Mouse (Mus musculus) large intestine, adult 2 months (tissue): ENCODE results near the gene 4933434E20Rik. TPM values are rescaled to one million over a fixed set of nuclear protein-coding genes. Genes with fewer than 3 reads are reported as not detected.

Source experiments
- DNase-seq: peaks from one replicate; pipeline ENCODE4 v3.0.0-alpha.2; 2012; ENCODE audit warnings: low read depth, low spot score
- WGBS: fragments of 180-500 bp; shearing (Covaris S2); methylation state at CpG from one replicate; pipeline ENCODE4 v1.1.7; 2018; 5-methylcytosine and 5-hydroxymethylcytosine counted together
- polyA plus RNA-seq: library from polyadenylated mRNA; depleted of rRNA; stranded (reverse); fragments of >200 nt; gene quantifications from 2 replicates; pipeline ENCODE4 v1.2.3, GENCODE M21; 2012

The 4933434E20Rik gene
- polyA plus RNA-seq, 1 experiment = 41.1 TPM

DNA sequence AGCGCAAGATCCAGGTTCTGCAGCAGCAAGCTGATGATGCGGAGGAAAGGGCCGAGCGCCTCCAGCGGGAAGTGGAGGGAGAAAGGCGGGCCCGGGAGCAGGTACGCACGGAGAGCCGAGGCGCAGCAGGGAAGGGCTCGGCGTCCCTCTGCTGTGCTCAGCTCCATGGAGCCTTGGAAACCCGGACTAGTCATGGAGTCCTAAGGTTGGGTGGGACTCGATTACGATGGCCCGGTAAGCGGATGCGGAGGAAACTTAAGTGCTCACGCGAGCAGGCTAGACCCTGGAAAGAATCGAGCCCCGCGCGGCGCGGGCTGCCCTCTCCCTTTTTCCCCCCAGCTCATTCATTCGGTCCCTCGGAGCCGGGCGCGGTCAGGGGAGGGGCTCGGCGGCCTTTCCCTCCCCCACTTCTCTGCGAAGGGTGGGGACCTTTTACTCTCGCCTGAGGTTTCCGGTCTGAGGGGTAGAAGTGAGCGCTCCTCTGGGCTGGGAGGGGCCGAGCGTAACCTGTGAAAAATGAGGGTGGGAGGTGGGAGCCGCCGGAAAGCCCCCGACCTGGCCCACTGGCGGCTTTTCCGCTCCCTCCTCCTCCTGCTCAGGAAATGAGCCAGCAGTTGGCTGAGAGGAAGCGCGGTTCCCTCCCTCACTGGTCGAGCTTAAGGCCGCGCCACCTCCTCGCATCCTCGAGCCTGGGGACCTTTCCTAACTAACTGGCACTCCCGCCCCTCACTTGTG is 28.5 kb downstream of the 4933434E20Rik start:
- DNase-seq = no peak
- under 1% methylated on average over 53 of the region's 53 CpGs for WGBS

DNA sequence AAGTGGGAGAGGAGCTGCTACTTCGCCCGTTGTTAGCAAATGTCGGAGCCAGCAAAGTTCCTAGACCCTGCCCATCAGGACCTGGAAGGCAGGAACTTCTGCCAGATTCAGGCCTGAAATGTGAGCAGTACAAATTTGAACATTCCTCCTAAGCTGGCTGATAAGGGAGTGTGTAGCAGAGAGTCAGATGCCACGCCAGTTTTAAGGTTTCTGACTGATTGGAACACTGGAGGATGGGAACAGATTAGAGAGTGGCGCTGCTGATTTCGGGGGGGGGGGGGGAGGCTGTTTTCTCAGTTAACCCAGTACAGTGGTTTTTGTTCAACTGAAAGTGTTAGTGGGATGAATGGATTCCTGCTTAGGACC is 29.0 kb downstream of the 4933434E20Rik start:
- under 1% methylated on average over 6 of the region's 6 CpGs for WGBS
- DNase-seq = no peak

DNA sequence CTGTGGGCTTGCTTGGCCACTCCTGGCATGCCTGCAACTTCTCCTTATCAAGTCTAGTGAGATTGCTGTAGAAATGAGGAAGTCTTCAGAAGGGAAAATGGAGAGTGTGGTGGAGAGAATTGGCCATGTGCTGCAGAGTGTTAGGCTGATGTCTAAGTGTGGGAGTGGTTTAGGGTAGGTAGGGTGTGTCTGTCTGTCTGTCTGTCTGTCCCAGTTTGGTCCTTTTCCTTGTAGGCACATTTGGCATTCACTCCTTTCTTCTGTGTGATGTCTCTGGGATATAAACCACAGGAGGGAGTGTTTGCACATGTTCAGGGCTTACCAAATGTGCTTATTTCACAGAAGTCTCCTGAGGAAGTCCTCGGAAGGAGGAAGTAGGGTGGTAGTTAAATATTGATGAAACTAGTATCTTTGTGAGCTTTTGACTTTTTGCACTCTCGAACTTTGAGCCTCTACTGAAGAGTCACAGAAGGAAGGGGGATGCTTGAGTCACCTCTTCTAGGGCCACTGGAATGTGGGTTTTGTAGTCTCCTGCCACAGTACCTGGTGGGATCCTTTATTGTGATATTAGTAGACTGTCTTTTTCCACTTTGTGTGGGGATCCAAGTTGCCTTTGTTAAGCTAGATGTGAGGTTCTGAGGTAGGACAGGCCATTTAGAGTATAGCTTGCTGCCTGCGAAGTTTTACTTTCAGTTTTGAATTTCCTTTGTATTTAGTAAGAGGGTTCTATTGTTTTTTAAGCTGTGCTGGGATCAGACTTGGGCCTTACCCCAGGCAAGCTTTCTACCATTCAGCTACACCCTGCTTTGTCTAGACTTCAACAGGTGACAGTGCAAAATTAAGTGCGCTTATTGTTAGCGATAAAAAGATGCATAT is 30.2 kb downstream of the 4933434E20Rik start:
- WGBS = 18% methylated on average over 5 of the region's 5 CpGs
- DNase-seq = peak; percentile 89

DNA sequence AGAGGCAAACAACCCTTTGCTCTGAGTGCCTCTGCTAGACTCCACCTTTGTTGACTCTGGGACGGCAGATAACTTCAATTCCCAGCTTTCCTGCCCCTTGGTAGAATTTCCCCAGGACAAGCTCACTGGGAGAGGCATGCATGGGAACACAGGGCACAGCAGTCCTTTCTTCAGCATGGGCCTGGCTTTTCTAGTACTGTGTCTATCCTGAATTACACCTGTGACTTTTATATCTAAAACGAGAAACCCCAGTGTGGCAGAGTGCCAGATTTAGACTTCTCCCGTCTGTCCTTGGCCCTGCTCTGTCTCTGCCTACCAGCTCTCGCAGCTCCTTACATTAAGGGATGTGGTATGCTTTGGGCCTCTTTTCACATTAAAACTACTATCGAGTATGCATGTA is 31.6 kb downstream of the 4933434E20Rik start:
- no peak for DNase-seq
- WGBS = 11% methylated on average over 5 of the region's 5 CpGs

DNA sequence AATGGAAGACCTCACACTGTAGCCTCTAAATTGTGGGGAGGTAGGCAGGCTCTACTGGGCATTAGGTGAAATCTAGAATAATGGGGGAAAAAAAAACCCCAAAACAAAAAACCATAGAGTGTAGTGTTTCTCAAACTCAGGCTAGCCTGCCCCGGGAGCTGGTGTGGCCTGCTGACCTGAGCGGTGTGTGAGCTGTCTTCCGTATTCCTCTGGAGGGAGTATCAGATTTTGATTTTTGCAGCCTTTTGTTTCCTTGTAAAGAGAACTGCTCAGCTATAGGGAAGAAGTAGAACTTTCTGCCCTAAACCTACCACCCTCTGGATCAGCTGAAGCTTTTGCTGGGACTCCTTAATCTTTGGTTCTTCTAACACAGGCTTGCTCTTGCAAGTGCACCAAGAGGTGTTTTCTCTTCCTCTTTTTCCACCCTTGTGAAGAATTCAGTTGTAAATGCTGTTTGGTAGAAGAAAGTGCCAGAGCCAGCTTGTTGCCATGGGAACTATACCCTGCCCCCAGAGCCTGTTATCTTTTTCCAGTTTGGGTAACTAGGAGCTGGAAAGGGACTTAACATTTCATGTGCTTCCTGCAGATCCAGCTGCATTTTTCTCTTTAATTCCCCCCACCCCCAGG is 32.4 kb downstream of the 4933434E20Rik start:
- no peak for DNase-seq
- 17% methylated on average over 3 of the region's 3 CpGs for WGBS

DNA sequence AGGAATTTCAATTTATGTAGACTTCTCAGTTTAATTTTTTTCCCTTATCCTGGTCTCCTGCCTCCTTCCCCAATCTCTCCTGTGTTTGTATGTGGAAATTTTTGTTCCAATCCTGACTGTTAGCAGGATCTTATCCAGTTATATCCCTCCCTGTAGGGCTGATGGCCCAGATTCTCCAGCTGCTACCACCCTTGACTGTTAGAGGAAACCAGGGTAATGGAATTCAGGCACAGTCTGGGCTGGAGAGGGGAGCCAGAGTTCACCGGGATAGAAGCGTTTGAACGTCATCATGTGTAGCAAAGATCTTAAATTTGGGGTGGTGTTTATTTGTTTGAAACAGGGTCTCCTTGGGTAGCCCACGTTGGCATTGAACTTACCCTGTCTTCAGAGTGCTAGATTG is 33.4 kb downstream of the 4933434E20Rik start:
- 10% methylated on average over 4 of the region's 4 CpGs for WGBS
- DNase-seq = no peak

DNA sequence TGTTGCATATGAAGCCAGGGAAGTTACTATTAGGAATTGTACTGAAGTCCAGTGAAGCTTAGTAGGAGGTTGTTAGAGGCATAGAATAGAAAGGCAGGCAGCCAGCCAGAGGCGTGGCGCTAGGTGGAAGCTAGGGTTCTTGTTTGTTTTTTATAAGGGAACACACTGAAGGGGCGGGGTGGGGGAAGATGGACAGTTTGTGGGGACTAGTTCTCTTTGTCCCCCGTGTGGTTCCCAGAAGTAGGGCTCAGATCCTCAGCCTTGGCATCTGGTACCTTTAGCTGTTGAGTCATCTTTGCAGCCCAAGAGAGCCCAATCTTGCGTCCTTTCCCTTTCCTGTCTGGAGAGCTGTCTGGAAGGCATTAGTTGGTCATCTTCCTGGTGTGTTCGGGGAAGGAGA is 33.8 kb downstream of the 4933434E20Rik start:
- 24% methylated on average over 6 of the region's 6 CpGs for WGBS
- DNase-seq = no peak

DNA sequence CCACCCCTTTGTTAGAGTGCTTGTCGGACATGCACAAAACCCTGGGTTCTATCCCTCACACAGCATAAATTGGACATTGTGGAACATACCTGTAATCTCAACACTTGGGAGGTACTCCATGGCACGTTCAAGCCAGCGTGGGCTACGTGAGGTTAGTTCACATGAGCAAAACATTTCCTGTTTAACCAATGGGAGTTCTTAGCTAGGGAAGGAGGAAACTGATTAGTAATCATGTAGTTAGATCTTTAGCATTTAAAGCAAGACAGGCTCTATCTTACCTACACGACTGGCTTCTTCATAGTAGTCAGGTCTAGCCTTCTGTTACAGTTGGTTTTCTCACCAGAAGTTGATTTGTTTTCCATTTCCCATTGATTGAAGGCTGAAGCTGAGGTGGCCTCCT is 34.6 kb downstream of the 4933434E20Rik start:
- DNase-seq = no peak
- WGBS = 59% methylated on average over 5 of the region's 5 CpGs

DNA sequence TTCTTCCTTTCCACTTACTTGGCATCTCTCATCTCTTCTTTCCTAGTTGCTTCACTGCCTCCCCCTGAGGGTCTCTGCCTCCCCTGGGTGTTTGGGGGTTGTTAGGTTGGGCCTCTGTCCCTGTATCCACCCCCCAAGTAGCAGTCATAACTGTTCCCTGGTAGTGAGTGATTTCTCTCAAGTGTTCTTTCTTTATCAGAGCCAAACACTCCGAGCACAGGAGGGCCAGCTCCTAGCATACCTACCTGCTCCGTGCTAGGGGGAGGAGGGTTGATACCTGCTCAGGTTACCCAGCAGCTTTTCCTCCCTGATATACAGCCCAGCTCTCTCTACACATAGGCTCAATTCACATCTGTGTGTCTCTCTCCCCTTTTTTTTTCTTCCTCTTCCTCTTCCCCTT is 37.2 kb downstream of the 4933434E20Rik start:
- 93% methylated on average over 2 of the region's 2 CpGs for WGBS

DNA sequence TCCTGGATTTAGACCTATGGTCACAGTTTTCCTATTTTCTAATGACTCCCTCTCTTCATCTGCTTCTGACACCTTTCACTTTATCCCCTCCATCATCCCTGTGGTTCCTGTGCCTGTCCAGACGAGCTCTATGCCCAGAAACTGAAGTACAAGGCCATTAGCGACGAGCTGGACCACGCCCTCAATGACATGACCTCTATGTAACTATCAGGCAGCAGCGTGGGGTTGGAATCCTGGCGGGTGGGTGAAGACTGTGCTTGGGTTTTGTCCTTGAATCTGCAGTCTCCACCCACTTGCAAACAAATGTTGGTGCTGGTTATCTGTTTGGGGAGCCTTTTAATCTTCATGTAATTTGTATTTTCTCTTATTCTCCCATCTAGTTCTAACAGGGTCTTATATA is 39.5 kb downstream of the 4933434E20Rik start:
- no peak for DNase-seq
- WGBS = 53% methylated on average over 6 of the region's 6 CpGs

More for the DNA sequence above, 37.2 kb downstream of the 4933434E20Rik start:
- DNase-seq = no peak

DNA sequence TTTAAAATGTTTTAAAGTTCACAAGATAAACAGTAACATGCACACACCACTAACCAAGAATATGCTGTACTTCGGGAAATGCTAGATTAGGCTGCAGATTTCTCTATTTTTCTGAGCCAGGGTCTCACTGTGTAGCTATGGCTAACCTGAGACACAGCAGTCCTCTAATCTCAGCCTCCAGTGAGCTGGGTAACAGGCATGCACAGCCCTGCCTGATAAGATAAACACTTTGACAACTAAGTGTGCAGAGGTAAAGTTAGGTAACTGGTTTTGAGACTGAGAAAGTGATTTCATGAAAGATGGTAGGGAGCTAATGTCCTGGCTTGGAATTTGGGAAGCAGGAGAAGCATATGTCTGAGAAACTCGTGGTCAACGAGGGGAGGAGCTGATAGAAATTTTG is 43.0 kb downstream of the 4933434E20Rik start:
- WGBS = 92% methylated on average over 3 of the region's 3 CpGs
- no peak for DNase-seq

DNA sequence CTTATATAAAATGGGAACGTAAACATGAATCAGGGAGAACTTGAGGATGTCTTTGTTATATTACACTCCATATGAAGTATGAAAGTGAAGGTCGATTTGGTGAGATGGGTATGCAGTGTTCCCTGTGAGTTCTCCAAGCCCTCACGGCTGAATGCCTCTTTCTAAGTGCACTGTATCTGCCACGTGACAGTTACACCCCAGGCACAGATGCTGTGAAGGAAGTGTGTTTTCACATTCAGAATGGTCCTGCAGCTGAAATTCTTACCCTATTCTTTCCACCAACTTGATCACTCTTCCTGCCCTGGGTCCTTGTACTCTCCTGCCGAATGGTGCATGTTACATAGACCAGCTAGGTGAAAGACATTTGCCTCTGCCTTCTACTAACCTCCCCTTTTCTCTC is 46.5 kb downstream of the 4933434E20Rik start:
- 74% methylated on average over 5 of the region's 5 CpGs for WGBS
- DNase-seq = no peak

DNA sequence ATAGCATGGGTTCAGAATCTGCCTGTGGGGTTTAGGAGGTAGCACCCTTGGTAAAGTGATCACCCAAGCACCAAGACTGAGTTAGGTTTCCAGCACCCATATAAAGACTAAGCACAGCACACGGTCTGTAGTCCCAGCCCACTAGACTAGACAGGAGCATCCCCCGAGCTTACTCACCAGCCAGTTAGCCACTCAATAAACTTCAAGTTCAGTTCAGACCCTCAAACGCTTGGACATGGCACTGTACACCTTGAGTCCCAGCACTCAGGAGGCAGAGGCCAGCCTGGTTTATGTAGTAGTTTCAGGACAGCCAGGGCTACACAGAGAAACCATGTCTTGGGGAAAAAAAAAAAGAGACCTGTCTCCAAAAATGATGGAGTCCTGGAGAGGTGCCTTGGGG is 49.6 kb downstream of the 4933434E20Rik start:
- 87% methylated on average over 3 of the region's 3 CpGs for WGBS
- no peak for DNase-seq

DNA sequence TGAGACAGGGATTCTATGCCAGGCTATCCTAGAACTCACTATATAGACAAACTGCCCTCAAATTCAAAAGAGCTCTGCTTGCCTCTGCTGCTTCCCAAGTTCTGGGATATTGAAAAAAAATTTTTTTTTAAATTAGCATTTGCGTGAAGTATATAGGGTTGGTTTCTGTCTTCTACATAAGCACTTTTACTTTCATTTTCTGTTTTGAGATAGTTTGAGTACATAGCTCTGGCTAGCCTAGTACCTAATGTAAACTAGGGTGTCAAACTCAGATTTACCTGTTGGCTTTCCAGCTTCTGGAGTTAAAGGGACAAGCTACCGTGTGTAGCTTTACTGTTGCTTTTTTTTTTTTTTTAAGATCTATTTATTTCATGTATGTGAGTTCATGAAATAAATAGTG is 50.2 kb downstream of the 4933434E20Rik start:
- 56% methylated on average over 2 of the region's 2 CpGs for WGBS
- no peak for DNase-seq

DNA sequence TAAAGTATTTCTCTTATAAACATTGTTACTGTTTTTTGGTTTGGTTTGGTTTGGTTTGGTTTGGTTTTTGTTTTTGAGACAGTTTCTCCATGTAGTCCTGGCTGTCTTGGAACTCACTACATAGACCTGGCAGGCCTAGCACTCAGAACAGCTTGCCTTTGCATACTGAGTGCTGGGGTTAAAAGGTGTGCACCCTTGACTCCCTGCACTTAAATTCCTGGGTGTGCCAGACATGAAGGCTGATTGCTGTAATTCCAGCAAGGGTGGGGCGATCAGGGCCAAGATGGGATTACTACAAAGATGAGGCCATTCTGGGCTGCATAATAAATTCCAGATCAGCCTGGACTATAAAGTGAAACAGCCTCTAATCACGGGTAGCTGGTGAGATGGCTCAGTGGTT is 50.8 kb downstream of the 4933434E20Rik start:
- 24% methylated on average over 2 of the region's 2 CpGs for WGBS
- DNase-seq = no peak

DNA sequence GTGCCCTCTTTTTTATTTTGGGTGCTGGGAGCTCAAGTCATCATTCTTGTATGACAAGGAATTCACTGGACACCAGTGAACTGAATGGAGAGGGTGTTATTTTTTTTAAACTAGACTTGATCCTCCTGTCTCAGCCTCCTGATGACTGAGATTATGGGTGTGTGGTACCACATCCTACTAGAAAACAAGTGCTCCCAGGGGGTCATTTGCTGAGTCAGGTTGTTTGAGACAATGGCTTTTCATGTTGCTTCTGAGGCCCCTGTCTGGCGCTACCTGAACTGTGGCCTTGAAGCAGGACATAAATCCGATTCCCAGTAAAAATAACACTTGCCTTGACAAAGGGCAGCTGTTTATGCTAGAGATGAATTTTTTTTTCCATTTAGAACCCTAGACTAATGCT is 51.7 kb downstream of the 4933434E20Rik start:
- 85% methylated on average over 2 of the region's 2 CpGs for WGBS
- no peak for DNase-seq

DNA sequence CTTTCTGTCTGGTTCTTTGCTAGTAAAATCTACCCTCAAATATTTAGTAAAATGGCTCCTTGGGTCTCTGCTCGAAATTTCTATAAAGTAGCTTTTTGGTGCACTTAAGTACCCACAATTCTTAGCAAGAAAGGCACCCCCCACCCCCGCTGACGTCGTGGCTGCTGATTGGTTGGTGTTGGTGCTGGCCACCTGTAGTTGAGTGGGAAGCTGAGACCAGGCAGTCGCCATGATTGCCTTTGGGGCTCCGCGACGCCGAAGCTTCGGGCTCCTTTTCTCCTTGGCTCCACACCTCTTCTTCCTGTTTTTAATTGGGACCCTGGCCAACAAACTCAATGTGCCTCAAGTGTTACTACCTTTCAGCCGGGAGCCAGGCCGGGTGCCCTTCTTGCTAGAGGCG is 52.5 kb downstream of the 4933434E20Rik start, which contains the start of gene Nup210l:
TSS of gene Nup210l (plus strand) at position 195 of the 400 bp plus-strand sequence.
- no peak for DNase-seq
- WGBS = 85% methylated on average over 13 of the region's 13 CpGs

DNA sequence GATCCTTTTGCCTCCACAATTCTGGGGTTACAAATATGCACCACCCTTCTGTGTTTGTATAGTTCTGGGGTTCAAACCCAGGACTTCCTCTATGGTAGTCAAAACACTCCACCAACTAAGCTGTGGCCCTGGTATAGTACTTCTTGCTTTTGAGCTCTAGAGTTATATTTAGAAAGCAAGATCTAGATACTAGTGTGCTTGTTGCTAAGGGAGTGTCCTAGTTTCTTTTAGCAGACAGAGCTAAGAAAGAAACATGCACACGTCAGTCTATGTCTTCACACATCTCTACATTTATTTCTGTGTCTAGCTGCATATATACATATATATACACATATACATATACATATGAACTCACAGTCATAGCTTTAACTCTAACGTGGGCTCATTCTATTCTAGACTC is 60.3 kb downstream of the 4933434E20Rik start:
- WGBS = 78% methylated on average over 2 of the region's 2 CpGs
- no peak for DNase-seq

DNA sequence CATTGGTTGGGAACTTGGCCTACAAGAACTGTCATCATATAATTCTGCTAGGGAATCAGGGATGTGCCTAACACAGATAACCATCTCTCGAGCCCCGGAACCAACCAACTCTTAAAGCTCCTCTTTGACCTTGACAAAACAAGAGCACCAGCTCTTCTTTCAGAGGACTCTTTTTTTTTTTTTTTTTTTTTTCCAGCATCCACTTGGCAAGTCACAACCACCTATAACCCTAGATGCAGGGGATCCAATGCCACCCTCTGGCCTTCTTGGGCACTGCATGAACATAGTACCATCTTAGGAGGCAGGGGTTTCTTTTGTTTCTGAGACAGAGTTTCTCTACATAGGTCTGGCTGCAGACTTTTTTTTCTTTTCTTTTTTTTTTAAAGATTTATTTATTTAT is 62.9 kb downstream of the 4933434E20Rik start:
- no peak for DNase-seq
- 82% methylated on average over 2 of the region's 2 CpGs for WGBS

DNA sequence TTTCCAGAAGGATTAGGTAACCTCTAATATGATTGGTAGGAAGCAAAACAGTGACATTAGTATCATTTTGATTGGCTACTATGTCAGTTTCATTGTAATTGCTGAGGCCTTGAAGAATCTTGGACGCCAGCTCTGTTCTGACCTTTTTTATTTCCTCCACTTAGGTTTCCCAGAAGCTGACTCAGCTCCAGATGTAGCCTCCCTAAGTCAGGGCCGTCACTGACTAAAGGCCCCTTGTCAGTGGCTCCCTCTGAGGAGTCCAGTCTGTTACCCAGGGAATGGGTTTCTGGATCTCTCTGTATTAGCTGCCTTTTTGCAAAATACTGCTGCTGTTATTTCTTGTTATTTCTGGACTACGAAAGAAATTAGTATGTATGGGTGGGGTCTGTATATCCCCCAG is 64.1 kb downstream of the 4933434E20Rik start:
- no peak for DNase-seq

More for the DNA sequence above, 64.1 kb downstream of the 4933434E20Rik start:
- 65% methylated on average over 3 of the region's 3 CpGs for WGBS
